Mouse (Mus musculus) thymus, adult 2 months (tissue): ENCODE data around the gene Ick.

ENCODE experiments used
- CTCF ChIP-seq: fragments of 200-500 bp; IDR thresholded peaks from 2 replicates; pipeline ENCODE4 v1.5.1; 2012; ENCODE audit warnings: mild to moderate bottlenecking, control low read depth, low read length, moderate library complexity, borderline replicate concordance; ENCODE audit not compliant: control insufficient read depth, poor library complexity, insufficient read depth; ENCODE audit errors: extremely low read depth
- POLR2A ChIP-seq: fragments of 200-500 bp; IDR thresholded peaks from 2 replicates; pipeline ENCODE4 v1.6.1; 2012; ENCODE audit warnings: mild to moderate bottlenecking, low read length, control low read depth, moderate library complexity; ENCODE audit not compliant: control insufficient read depth, poor library complexity, insufficient read depth; ENCODE audit errors: extremely low read depth

- no peak for TF ChIP-seq CTCF
- no peak for TF ChIP-seq POLR2A
These were observed 17.7 kb downstream of the Ick start for GRCm38 (mm10) chr9:78126643-78127042.
